8 mouse cellular contexts compared by ENCODE assay signal in genomic region chr6:84583371-84583770, GRCm38 (mm10). TPM values are rescaled to one million over a fixed set of nuclear protein-coding genes. Genes with fewer than 3 reads are reported as not detected.
A peak's percentile ranks its signal among the peaks of the same experiment; 100 is the strongest.
DNase-seq lines count a peak whose midpoint lies in the region; ATAC-seq lines count a peak whose summit lies in the region.

No protein-coding gene starts in this region.

- WGBS in forebrain, embryonic 14.5 days, result under 1% methylated on average over 26 of the region's 26 CpGs

- peak overlapping the region; percentile 46 for H3K4me2 ChIP-seq in forebrain, embryonic 14.5 days (ENCODE audit: low read length)

- peaks cover 76% of the 10 kb centered on the region for H3K27me3 ChIP-seq in forebrain, embryonic 14.5 days (replicated peaks; ENCODE audit: control insufficient read depth, insufficient read depth, low read length)

- peak; percentile 67 to 75 for DNase-seq in urinary bladder, adult 18-20 months (ENCODE audit: low spot score in 2 of 2)
- no peak for DNase-seq in urinary bladder, postnatal 10 days (ENCODE audit: low spot score)
- DNase-seq in forebrain, embryonic 14.5 days (ENCODE audit: low spot score), result peak; percentile 57
- DNase-seq in heart, postnatal 14 days, result peak; percentile 86 to 89
- DNase-seq in kidney, postnatal 25 days, result peak; percentile 75 to 86
- peak; percentile 89 for DNase-seq in lung, postnatal 10 days
- DNase-seq in right cerebral cortex, postnatal 10 days (ENCODE audit: low spot score in 2 of 2), result peak; percentile 65 to 71
- no peak for DNase-seq in natural killer cell, adult 2 months (ENCODE audit: low spot score in 2 of 2)

- H3K4me1 ChIP-seq in forebrain, embryonic 14.5 days (ENCODE audit: control insufficient read depth, insufficient read depth, low read length), result peaks cover 35% of the 10 kb centered on the region

- peak; percentile 29 for ATAC-seq in forebrain, embryonic 14.5 days

- no peaks in the 10 kb centered on the region for H3K9me3 ChIP-seq in forebrain, embryonic 14.5 days (replicated peaks; ENCODE audit: control insufficient read depth, low read length)

- intact Hi-C loops in heart, postnatal 14 days (cut with DNase I), result no loop called here

- H3K4me3 ChIP-seq in forebrain, embryonic 14.5 days (ENCODE audit: low read depth, low read length), result peak overlapping the region; percentile 25

- no peak overlapping the region for H3K27ac ChIP-seq in forebrain, embryonic 14.5 days (ENCODE audit: low read depth, low read length)

- no peaks in the 10 kb centered on the region for H3K36me3 ChIP-seq in forebrain, embryonic 14.5 days (ENCODE audit: control insufficient read depth, insufficient read depth, low read length)

- peak overlapping the region; percentile 21; the same call in 1 of the 2 replicates for H3K9ac ChIP-seq in forebrain, embryonic 14.5 days (ENCODE audit: low read length)

RNA-seq across cellular contexts. Expression of gene Cyp26b1, which starts 10.3 kb away (rescaled TPM):
- 1.5 and 2.6 TPM in 2 replicates for polyA plus RNA-seq in forebrain, embryonic 14.5 days (2014; fragmentation: Nextera tagmentation; extraction: Ambion mirVana)
- total RNA-seq in heart, postnatal 14 days (2021), result 1 to 10 TPM; 2.1 to 2.7 TPM

Comparison
In these comparisons a context has a peak if more than half of its experiments do, and no peak if none do; other contexts are left out.
1. DNase-seq: peak in urinary bladder, adult 18-20 months (2 of 2), forebrain, embryonic 14.5 days (single experiment), heart, postnatal 14 days (2 of 2), kidney, postnatal 25 days (2 of 2), lung, postnatal 10 days (single experiment) and right cerebral cortex, postnatal 10 days (2 of 2); none in urinary bladder, postnatal 10 days (single experiment) and natural killer cell, adult 2 months (0 of 2).